Mouse (Mus musculus): ENCODE results near the gene Rabgap1l.
A peak's percentile ranks its signal among the peaks of the same experiment; 100 is the strongest.

Gene Rabgap1l

GRCm38 (mm10) chr1:160787926-160788325 is 5.1 kb downstream of the Rabgap1l start:
- DNase-seq (ENCODE audit: low spot score in 2 of 2), result no peak

GRCm38 (mm10) chr1:160787164-160787563 is 5.8 kb downstream of the Rabgap1l start:
- no peak for DNase-seq (ENCODE audit: low spot score in 2 of 2)

- DNase-seq (ENCODE audit: low spot score in 2 of 2), result no peak
These were observed 6.4 kb downstream of the Rabgap1l start for GRCm38 (mm10) chr1:160786571-160786970.

- no peak for DNase-seq (ENCODE audit: low spot score in 2 of 2)
These were observed 7.3 kb downstream of the Rabgap1l start for GRCm38 (mm10) chr1:160785681-160786225.

- no peak for DNase-seq (ENCODE audit: low spot score in 2 of 2)
These were observed 8.9 kb downstream of the Rabgap1l start for GRCm38 (mm10) chr1:160784122-160784521.

GRCm38 (mm10) chr1:160774166-160774565 is 18.8 kb downstream of the Rabgap1l start:
- no peak for DNase-seq (ENCODE audit: low spot score in 2 of 2)

- DNase-seq (ENCODE audit: low spot score in 2 of 2), result no peak
These were observed 27.4 kb downstream of the Rabgap1l start for GRCm38 (mm10) chr1:160765565-160765964.

GRCm38 (mm10) chr1:160758243-160758642 is 34.8 kb downstream of the Rabgap1l start:
- DNase-seq (ENCODE audit: low spot score in 2 of 2), result peak; percentile 44 to 47

GRCm38 (mm10) chr1:160755359-160755758 is 37.7 kb downstream of the Rabgap1l start:
- DNase-seq (ENCODE audit: low spot score in 2 of 2), result no peak

- DNase-seq (ENCODE audit: low spot score in 2 of 2), result no peak
These were observed 42.4 kb downstream of the Rabgap1l start for GRCm38 (mm10) chr1:160750629-160751028.

GRCm38 (mm10) chr1:160746786-160747185 is 46.2 kb downstream of the Rabgap1l start:
- DNase-seq (ENCODE audit: low spot score in 2 of 2), result no peak

- DNase-seq (ENCODE audit: low spot score in 2 of 2), result no peak
These were observed 47.6 kb downstream of the Rabgap1l start for GRCm38 (mm10) chr1:160745238-160745930.

GRCm38 (mm10) chr1:160744009-160744408 is 49.0 kb downstream of the Rabgap1l start:
- no peak for DNase-seq (ENCODE audit: low spot score in 2 of 2)

GRCm38 (mm10) chr1:160743229-160743628 is 49.8 kb downstream of the Rabgap1l start:
- peak; percentile 25 to 31 for DNase-seq (ENCODE audit: low spot score in 2 of 2)

GRCm38 (mm10) chr1:160740650-160741049 is 52.4 kb downstream of the Rabgap1l start:
- no peak for DNase-seq (ENCODE audit: low spot score in 2 of 2)

- DNase-seq (ENCODE audit: low spot score in 2 of 2), result no peak
These were observed 58.3 kb downstream of the Rabgap1l start for GRCm38 (mm10) chr1:160734743-160735142.

GRCm38 (mm10) chr1:160729944-160730343 is 63.1 kb downstream of the Rabgap1l start:
- no peak for DNase-seq (ENCODE audit: low spot score in 2 of 2)

- DNase-seq (ENCODE audit: low spot score in 2 of 2), result no peak
These were observed 75.3 kb downstream of the Rabgap1l start for GRCm38 (mm10) chr1:160717742-160718141.

- DNase-seq (ENCODE audit: low spot score in 2 of 2), result no peak
These were observed 78.3 kb downstream of the Rabgap1l start for GRCm38 (mm10) chr1:160714685-160715084.

GRCm38 (mm10) chr1:160713887-160714286 is 79.1 kb downstream of the Rabgap1l start:
- DNase-seq (ENCODE audit: low spot score in 2 of 2), result no peak

- DNase-seq (ENCODE audit: low spot score in 2 of 2), result no peak
These were observed 79.6 kb downstream of the Rabgap1l start for GRCm38 (mm10) chr1:160713383-160713782.

- no peak for DNase-seq (ENCODE audit: low spot score in 2 of 2)
These were observed 82.5 kb downstream of the Rabgap1l start for GRCm38 (mm10) chr1:160710539-160710938.

GRCm38 (mm10) chr1:160704596-160704995 is 88.4 kb downstream of the Rabgap1l start:
- DNase-seq (ENCODE audit: low spot score in 2 of 2), result no peak

- no peak for DNase-seq (ENCODE audit: low spot score in 2 of 2)
These were observed 89.2 kb downstream of the Rabgap1l start for GRCm38 (mm10) chr1:160703813-160704212.

Measured in urinary bladder, postnatal 36 days (tissue).